13 mouse cellular contexts compared by ENCODE assay signal in the genomic region with DNA sequence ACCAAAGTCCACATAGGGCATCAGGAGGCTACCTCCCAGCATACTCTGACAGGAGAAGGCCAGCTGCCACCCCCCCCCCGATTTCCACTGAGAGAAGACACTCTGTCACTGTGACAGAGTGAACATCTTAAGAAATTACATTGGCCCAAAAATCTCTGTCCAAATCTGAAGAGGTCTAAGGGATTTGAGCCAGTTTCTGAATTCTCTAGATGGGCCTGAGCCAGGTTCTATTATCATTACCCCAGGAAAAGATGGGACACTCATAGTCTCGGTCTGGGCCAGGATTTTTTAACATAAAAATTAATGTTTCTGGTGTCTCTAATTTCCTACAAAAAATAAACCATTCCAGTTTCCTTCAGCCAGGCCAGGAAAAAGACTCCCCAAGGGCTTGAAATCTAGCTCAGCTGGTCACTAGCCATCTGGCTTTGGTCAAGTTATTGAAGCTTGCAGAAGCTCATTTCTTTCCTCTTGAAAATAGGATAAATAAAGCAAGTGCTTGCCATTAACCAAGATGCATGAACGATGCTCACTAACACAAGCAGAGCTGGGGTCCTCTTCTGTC.
DNase-seq lines count a peak whose midpoint lies in the region; ATAC-seq and TF ChIP-seq lines count a peak whose summit lies in the region.
"Had no signal": no experiment of that assay in that cellular context is flagged by ENCODE, and none has a peak within 500 bp of the region (broad histone marks: within the 10 kb centered on the region; RNA-seq: fewer than 3 reads in every experiment).

No protein-coding gene starts in this region.

- no peaks in the 10 kb centered on the region for H3K9me3 ChIP-seq in intestine, embryonic 14.5 days (ENCODE audit: control insufficient read depth, low read length)
- H3K9me3 ChIP-seq in intestine, postnatal 0 days (ENCODE audit: control insufficient read depth), result no peaks in the 10 kb centered on the region
- H3K9me3 ChIP-seq in embryonic facial prominence, embryonic 14.5 days (ENCODE audit: control insufficient read depth, low read length), result no peaks in the 10 kb centered on the region
- H3K9me3 ChIP-seq in liver, embryonic 12.5 days (replicated peaks), result no peaks in the 10 kb centered on the region

- ATAC-seq in intestine, embryonic 14.5 days (replicated peaks; ENCODE audit: low FRiP score, low TSS enrichment, low read depth), result no peak
- no peak for ATAC-seq in intestine, postnatal 0 days
- ATAC-seq in embryonic facial prominence, embryonic 14.5 days (ENCODE audit: low read depth), result no peak
- ATAC-seq in liver, embryonic 12.5 days, result no peak
- no peak for ATAC-seq in granulocyte monocyte progenitor cell, adult 5-6 weeks (replicated peaks; ENCODE audit: poor library complexity, severe bottlenecking)
- ATAC-seq: hindbrain, embryonic 16.5 days; lung, postnatal 0 days had no signal

- no peak overlapping the region for H3K4me3 ChIP-seq in intestine, embryonic 14.5 days (ENCODE audit: low read depth, low read length)
- no peak overlapping the region for H3K4me3 ChIP-seq in intestine, postnatal 0 days (ENCODE audit: low read depth, low read length)
- no peak overlapping the region for H3K4me3 ChIP-seq in cerebellum, adult 2 months (replicated peaks; ENCODE audit: insufficient read depth, low read depth, low read length)
- H3K4me3 ChIP-seq in embryonic facial prominence, embryonic 14.5 days (ENCODE audit: low read depth, low read length), result no peak overlapping the region
- H3K4me3 ChIP-seq in liver, embryonic 12.5 days, result no peak overlapping the region
- H3K4me3 ChIP-seq: myocyte had no signal

- 0 out of 2 replicates have a peak overlapping the region, but pooled peaks have one; percentile 16 for H3K27ac ChIP-seq in intestine, embryonic 14.5 days (ENCODE audit: low read depth)
- no peak overlapping the region for H3K27ac ChIP-seq in intestine, postnatal 0 days (ENCODE audit: low read depth, low read length)
- H3K27ac ChIP-seq in cerebellum, adult 2 months (ENCODE audit: insufficient read depth, low read length), result no peak overlapping the region
- H3K27ac ChIP-seq in embryonic facial prominence, embryonic 14.5 days (replicated peaks; ENCODE audit: low read depth, low read length), result peak overlapping the region; percentile 16; the same call in 1 of the 2 replicates
- no peak overlapping the region for H3K27ac ChIP-seq in liver, embryonic 12.5 days

- no peaks in the 10 kb centered on the region for H3K27me3 ChIP-seq in intestine, embryonic 14.5 days (replicated peaks; ENCODE audit: control insufficient read depth, insufficient read depth, low read length)
- H3K27me3 ChIP-seq in intestine, postnatal 0 days (replicated peaks; ENCODE audit: control insufficient read depth, insufficient read depth, low read length), result no peaks in the 10 kb centered on the region
- no peaks in the 10 kb centered on the region for H3K27me3 ChIP-seq in cerebellum, adult 2 months (ENCODE audit: control insufficient read depth, insufficient read depth, low read length)
- H3K27me3 ChIP-seq in embryonic facial prominence, embryonic 14.5 days (replicated peaks; ENCODE audit: control insufficient read depth, insufficient read depth, low read length), result no peaks in the 10 kb centered on the region
- H3K27me3 ChIP-seq in liver, embryonic 12.5 days (replicated peaks), result no peaks in the 10 kb centered on the region
- H3K27me3 ChIP-seq: CH12.LX had no signal

- no peak for TF ChIP-seq POLR2A in cerebellum, adult 2 months (IDR thresholded peaks at IDR 0.05; ENCODE audit: borderline replicate concordance, insufficient read depth, low read length)

- H3K9ac ChIP-seq in intestine, embryonic 14.5 days (ENCODE audit: low read length), result no peak overlapping the region
- no peak overlapping the region for H3K9ac ChIP-seq in intestine, postnatal 0 days (ENCODE audit: low read depth, low read length)
- no peak overlapping the region for H3K9ac ChIP-seq in embryonic facial prominence, embryonic 14.5 days (ENCODE audit: low read depth, low read length)
- H3K9ac ChIP-seq in liver, embryonic 12.5 days, result no peak overlapping the region

- no peak for TF ChIP-seq CTCF in intestine, postnatal 0 days (IDR thresholded peaks at IDR 0.05; ENCODE audit: low read depth)
- TF ChIP-seq CTCF in cerebellum, adult 2 months (IDR thresholded peaks at IDR 0.05; ENCODE audit: borderline replicate concordance, insufficient read depth, low read depth, low read length), result no peak

- H3K4me1 ChIP-seq in intestine, embryonic 14.5 days (replicated peaks; ENCODE audit: control insufficient read depth, insufficient read depth, low read length), result no peaks in the 10 kb centered on the region
- H3K4me1 ChIP-seq in intestine, postnatal 0 days (replicated peaks; ENCODE audit: control insufficient read depth, insufficient read depth, low read length), result no peaks in the 10 kb centered on the region
- peaks cover 5% of the 10 kb centered on the region for H3K4me1 ChIP-seq in cerebellum, adult 2 months (ENCODE audit: control insufficient read depth, insufficient read depth, low read length)
- H3K4me1 ChIP-seq in embryonic facial prominence, embryonic 14.5 days (ENCODE audit: control insufficient read depth, insufficient read depth, low read length), result no peaks in the 10 kb centered on the region; the same call in 1 of the 2 replicates
- no peaks in the 10 kb centered on the region for H3K4me1 ChIP-seq in liver, embryonic 12.5 days

- 46% methylated on average over 3 of the region's 3 CpGs for WGBS in intestine, embryonic 14.5 days
- 62% methylated on average over 3 of the region's 3 CpGs for WGBS in intestine, postnatal 0 days
- WGBS in cerebellum, adult 2 months, result 9% methylated on average over 3 of the region's 3 CpGs
- 47% methylated on average over 3 of the region's 3 CpGs for WGBS in embryonic facial prominence, embryonic 14.5 days
- WGBS in liver, embryonic 12.5 days (ENCODE audit: insufficient replicate concordance), result 60% methylated on average over 3 of the region's 3 CpGs

- H3K36me3 ChIP-seq in intestine, embryonic 14.5 days (ENCODE audit: control insufficient read depth, insufficient read depth, low read length), result no peaks in the 10 kb centered on the region
- no peaks in the 10 kb centered on the region for H3K36me3 ChIP-seq in intestine, postnatal 0 days (ENCODE audit: control insufficient read depth, insufficient read depth)
- H3K36me3 ChIP-seq in embryonic facial prominence, embryonic 14.5 days (ENCODE audit: control insufficient read depth, insufficient read depth, low read length), result no peaks in the 10 kb centered on the region
- no peaks in the 10 kb centered on the region for H3K36me3 ChIP-seq in liver, embryonic 12.5 days

- H3K4me2 ChIP-seq in intestine, embryonic 14.5 days (ENCODE audit: low read length), result no peak overlapping the region
- no peak overlapping the region for H3K4me2 ChIP-seq in intestine, postnatal 0 days (replicated peaks; ENCODE audit: low read depth)
- H3K4me2 ChIP-seq in embryonic facial prominence, embryonic 14.5 days (ENCODE audit: low read depth, low read length), result no peak overlapping the region
- no peak overlapping the region for H3K4me2 ChIP-seq in liver, embryonic 12.5 days

- no peak for DNase-seq in intestine, embryonic 14.5 days (ENCODE audit: low spot score)
- DNase-seq in cerebellum, adult 2 months, result peak; percentile 9 to 48
- DNase-seq in embryonic facial prominence, embryonic 14.5 days (ENCODE audit: low spot score), result peak; percentile 71
- peak; percentile 57 for DNase-seq in heart, postnatal 4 days
- DNase-seq in yolk sac, embryonic 10.5 days (ENCODE audit: low spot score), result no peak
- DNase-seq: thymus, adult 18-20 months had no signal

Comparison
In these comparisons a context has a peak if more than half of its experiments do, and no peak if none do; other contexts are left out.
1. H3K27ac ChIP-seq: peak in intestine, embryonic 14.5 days (single experiment) and embryonic facial prominence, embryonic 14.5 days (single experiment); none in intestine, postnatal 0 days (single experiment), cerebellum, adult 2 months (single experiment) and liver, embryonic 12.5 days (single experiment).
2. DNase-seq: peak in cerebellum, adult 2 months (2 of 2), embryonic facial prominence, embryonic 14.5 days (single experiment) and heart, postnatal 4 days (single experiment); none in intestine, embryonic 14.5 days (single experiment) and yolk sac, embryonic 10.5 days (single experiment).